Mouse (Mus musculus): ENCODE data around the gene Flrt2. TPM values are rescaled to one million over a fixed set of nuclear protein-coding genes. Genes with fewer than 3 reads are reported as not detected.

Flrt2 gene
- not detected for polyA plus RNA-seq (2017; shearing (Covaris generic))

DNA sequence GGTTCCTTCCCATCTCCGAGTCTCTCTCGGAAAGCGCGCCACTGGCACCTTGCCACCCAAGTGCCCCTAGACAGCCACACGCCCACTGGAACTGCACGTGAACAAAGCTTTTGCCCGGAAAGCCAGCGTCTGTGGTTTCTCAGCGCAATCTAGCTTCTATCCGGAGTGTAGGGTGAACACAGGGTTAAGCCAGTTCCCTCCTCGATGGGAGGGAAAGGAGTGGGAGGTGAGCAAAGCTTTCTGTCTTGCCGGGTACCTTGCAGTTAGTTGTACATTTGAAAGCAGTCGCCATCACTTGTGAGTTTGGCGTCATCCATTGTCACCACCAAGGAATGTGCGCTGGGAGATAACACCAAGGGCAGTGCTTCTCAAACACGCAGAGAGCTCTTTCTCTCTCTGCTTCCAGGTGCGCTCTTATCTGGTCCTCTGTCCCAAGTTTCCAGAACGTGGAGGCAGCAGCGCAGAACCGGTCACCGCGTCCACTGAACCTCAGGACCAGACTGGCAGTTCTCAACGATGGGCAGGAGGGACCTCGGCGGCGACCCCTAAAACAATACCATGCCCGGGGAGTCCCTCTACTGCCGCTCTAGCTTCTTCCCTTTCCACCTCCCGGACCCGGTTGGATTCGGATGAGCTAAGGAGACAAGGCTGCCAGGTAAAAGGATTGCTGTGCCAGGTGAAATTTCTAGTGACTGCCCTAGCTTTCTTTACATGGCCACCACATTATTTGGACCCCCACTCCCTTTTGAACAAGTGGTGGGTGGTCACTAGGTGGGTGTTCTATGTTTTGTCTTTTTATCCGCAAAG, at the start of gene Flrt2:
TSS of gene Flrt2 (plus strand) at position 266 of the 807 bp plus-strand sequence.

